Mouse (Mus musculus): ENCODE measurements at regions not wholly inside any gene's neighbourhood (a gene's known extent, or its start where the extent isn't known, plus 50 kb on each side); places are given as distances from the start of the nearest gene placed in this dataset.
A peak's percentile ranks its signal among the peaks of the same experiment; 100 is the strongest.

DNA sequence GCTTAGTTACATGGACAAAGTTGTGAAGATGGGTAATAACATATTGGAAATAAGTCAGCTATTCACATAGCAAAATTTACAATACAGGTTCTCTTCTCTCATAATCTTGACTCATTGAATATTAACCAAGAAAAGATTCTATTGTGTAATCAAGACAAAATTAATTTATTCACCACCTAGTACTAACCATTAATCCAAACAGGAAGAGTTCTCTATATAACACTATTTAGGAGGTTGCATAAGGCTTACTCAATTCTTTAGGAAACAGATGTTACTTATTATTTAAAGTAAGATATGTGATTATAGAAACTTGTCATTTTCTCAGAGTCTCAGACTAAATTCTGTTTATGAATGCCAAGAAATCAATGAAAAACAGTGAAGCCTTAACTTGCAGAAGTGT is 600.4 kb upstream of the Tusc1 start:
- no peak for DNase-seq (ENCODE audit: low spot score in 2 of 2)

DNA sequence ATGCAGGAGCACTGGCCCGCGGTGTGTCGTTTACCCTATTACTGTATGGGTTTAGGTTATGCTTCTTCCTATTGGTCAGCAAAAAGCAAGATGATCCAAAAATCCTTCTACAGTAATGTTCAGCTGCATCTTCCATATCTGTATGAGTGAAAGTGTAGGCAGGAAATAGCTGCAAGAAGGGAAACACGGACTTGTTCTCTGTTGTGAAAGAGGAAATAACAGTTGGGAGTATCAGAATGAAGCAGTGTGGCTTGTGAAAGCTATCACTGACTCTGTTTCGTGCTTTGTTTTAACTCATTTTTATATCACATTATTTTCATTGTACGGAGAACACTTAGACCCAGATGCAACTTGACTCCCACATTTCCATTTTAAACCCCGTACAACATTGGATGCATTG is 591.8 kb upstream of the Tusc1 start:
- DNase-seq (ENCODE audit: low spot score in 2 of 2), result no peak

DNA sequence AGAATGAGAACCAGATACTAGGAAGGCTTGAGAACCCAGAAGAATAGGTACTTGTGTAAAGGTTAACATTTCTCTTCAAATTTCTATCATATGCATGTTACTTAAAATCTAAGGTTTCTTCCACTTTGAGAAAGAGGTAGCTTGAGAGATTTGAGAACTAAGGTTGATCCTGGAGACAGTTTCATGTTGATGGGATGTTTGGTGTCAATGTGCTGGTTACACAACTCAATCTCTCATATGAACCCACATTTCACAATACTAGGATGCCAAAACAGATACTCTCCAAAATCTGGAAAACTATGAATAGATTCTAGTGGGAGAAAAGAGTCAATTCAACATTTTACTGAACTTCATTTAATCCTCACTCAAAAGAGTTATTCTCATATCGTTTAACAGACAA is 589.1 kb upstream of the Tusc1 start:
- DNase-seq (ENCODE audit: low spot score in 2 of 2), result no peak

DNA sequence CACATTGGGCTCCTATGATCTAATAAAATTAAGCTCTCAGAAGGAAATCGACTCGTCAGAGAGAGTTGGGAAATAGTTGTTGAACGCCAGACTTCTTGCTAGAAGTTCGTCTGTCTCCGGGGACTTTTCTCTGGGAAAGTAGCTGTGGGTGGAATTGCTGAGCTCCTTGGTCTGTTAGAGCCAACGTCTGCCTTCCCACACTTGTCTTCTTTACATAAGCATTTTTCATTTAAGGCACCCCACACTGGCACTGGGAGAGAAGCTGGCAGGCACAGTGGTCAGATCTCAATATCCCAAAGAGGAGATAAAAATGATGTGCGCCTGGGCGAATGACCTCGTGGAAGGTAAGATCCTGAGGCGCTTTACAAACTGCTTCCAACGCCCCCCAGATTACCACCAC is 551.3 kb upstream of the Tusc1 start:
- peak; percentile 31 to 57 for DNase-seq (ENCODE audit: low spot score in 2 of 2)

DNA sequence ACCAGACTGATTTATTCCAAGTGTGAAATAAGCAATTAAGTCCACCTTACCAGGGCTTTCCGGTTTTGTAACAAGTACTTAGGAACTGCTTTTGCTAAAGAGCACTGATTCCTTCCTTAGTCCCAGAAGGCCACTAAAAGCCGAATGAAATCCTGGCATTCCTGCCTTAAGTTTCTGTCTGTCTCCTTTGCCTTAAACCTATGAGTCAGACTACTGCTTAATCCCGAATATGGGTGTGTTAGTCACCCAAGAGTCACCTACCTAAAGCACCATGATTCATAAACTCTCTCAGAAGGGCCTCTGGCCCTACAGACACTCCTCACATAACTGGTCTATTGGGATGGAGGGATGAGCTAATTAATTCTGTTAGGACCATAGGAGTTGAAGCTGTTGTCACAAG is 546.0 kb upstream of the Tusc1 start:
- DNase-seq (ENCODE audit: low spot score in 2 of 2), result no peak

DNA sequence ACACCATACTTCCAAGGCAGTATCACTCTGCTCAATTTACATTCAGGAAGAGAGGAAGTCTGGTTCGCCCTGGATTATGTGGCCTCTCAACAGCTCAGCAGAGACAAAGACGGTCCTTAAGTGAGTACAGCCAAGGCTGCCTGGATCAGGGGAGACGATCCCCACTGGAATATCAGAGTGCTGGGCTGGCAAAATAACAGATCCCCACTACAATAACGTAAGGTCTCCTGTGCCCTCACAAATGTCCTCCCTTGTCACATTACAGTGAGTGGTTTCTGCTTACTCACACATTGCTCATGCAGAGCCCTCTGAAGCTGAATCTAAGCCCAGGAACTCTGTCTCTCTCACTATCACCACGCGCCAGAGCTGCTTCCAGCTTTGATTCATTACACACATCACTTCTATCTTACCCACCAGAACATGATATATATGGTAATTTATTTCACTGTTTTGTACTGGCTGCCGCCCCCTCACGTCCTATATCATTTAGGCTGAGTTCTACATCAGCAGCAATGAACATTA is 544.1 kb upstream of the Tusc1 start:
- DNase-seq (ENCODE audit: low spot score in 2 of 2), result peak; percentile 26 to 67

DNA sequence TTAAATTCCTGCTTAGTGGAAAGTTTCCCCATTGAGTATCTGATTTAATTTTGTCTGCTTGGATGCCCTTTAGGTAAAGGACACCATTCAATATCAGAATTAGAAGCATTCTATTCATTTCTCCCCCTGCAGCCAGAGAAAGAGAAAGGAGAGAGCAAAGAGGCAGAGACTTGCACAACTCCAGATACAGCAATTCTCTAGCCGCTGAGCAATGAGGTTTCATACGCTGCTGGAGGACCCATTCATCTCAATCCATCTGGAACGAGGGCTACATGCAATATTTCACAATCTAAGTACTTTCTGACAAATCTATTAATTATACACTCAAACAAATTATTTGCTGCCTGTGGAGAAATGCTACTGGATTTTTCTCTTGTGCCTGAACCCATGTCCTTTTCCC is 538.0 kb upstream of the Tusc1 start:
- no peak for DNase-seq (ENCODE audit: low spot score in 2 of 2)

DNA sequence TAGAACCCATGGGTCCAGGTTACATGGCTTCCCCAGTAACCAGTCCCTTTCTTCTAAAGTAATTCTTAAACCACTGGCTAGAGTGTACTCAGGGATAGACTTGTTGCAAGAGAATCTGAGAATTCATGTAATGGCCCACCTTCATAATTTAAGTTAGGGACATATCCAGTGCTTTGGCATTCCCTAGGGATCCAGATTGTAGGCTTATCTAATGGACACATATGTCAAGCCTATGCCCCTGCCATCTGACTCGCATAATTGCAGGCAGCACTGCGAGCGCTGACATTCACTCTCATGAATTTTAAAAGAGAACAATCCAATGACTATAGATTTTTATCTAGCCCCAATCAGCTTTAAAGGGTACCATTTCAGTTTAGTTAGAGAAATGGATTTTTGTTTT is 518.1 kb upstream of the Tusc1 start:
- DNase-seq (ENCODE audit: low spot score in 2 of 2), result no peak

DNA sequence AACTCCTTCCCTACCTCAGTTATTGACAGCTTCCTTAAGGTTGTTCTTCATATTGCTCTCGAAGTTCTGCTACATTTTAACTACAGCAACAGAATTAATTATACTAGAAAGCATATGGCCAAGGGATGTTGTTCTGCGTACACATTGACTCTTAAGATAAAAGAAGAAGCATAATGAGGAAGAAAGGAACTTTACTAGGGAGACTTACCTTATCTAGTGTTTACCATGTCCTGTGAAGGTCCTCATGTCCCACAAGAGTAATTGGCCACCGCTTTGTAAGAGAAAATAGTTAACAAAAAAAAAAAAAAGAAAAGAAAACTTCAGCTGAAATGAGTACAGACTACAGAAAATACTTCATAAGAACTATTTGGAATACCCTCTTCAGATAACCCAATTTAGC is 513.9 kb upstream of the Tusc1 start:
- no peak for DNase-seq (ENCODE audit: low spot score in 2 of 2)

DNA sequence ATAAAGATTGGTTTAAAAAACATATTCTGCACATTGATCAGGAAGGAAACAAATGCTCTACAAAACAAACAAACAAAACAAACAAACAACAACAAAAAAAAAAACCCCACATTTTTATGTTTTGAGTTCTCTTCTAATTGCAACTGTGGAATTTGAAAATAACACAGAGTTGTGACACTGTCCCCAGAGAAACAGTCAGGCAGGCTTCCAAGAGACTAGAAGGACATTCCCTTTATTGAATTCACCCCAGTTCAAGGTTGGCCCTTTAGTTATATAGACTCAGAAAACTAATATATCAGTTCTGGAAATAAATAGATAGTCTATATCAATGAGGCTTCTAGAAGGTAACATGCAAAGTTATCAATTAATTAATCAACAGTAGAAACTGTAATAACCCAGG is 495.4 kb upstream of the Tusc1 start:
- no peak for DNase-seq (ENCODE audit: low spot score in 2 of 2)

DNA sequence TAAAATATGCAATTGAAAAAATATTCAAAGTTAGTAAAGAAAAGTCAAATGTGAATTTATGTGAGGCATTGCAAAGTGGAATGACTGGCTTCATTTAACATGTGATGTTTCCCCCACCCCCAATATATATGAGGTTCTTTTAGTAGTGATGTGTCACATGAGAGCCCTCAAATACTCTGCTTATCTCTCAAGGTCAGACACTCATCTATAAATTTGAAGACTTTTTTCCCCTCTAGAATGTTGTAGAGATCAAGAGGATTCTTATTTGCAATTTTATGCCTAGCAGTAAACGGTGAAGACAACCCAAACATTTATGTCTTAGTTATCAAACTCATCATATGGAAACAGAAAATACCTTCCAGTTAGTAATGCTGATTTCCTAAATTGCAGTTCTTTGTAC is 457.8 kb upstream of the Tusc1 start:
- DNase-seq (ENCODE audit: low spot score in 2 of 2), result no peak

DNA sequence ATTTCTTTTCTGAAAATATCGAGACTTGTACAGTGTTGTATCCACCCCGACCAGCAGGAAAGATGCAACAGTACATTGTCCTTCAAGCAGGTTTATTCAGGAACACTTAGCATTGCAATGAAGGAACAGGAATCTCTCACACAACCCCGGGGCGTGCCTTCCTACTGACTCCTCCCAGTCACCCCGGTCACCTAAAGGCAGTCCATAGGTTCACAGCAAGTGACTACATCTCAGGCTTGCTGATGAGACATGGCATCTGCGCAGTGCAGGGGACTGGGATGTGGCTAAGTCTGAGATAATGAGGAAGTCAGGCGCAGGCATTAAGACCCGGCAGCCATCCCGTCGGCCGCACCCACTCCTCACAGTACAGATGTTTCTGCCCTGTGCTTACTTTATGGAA is 454.8 kb upstream of the Tusc1 start:
- DNase-seq (ENCODE audit: low spot score in 2 of 2), result no peak

DNA sequence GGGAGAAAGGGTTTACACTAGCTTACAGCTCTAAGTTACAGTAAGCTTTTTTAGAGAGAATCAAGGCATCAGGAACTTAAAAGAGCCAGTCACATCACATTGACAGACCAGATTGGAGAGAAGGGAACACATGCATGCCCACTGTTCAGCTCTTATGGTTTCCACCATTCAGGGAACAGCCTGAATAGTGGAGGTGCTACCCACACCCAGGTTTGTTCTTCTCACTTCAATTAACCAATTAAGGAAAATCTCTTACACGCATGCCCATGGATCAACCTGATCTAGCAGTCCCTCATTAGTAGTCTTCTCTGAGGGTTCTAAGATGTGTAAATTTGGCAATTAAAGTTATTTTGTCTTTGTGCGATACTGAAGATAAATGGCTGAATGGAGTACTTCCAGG is 419.2 kb upstream of the Tusc1 start:
- DNase-seq (ENCODE audit: low spot score in 2 of 2), result no peak

DNA sequence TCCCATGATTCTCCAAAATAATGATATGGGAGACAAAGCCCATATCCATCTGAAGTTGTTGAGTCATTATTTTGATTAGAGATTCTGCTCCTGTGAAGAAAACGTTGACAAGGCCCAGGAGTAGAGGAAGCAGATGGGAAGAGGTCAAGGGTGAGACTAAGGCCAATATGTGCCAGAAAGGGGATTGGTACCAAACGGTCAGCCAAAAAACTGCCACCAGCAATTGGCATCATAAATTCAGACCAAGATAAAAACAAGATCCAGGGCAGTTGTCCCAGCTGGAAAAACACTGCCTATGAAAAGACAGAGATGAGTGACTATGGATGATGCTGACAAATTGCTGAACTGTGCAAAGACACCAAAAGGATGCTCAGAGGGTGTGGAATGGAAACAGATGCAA is 411.0 kb upstream of the Tusc1 start:
- DNase-seq (ENCODE audit: low spot score in 2 of 2), result no peak

DNA sequence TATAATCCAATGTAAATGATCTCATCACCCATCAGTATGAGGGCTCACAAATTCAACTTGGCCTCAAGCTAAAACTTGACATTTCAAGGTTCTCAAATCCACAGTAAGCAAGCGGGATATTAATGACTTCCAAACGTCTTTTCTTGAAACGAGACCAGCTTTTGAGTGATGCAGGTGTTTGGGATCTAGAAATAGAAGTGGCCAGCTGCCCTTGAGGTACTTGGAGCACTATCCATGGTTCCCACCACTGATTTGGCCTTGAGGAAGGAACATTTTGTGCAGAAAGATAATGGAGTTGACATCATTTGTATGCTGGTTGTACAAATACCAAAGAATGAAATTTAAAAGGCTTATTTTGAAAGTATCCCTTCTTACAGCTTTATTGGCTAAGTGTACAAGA is 378.4 kb upstream of the Tusc1 start:
- no peak for DNase-seq (ENCODE audit: low spot score in 2 of 2)

DNA sequence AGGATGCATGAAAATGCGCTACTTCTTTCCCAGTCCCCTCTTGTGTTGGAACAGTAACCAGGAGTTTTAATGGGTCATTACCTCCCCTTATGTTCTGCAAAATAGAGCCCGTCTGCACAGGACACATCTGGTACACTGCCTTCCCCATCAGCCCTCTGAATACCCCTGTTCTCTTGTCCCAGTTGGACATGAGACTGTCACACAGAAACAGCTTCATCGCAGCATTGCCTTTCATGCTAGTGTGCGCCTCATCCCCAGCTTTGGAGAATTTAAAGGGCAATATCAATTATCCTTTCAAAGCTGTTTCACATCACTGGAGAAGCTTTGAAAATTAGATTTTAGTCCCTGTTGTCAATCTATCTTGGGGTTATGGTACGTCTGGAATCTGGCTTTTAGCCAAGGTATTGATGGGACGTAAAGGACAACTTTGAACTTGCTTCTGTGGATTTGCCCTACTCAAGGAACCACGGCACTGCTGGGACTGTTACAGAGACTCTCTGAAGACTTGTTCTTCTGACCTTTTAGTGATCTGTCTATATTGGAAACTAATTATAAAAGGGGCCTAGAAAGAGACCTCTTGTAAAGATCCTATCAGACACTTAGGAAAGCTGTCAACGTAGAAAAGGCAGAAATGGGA is 341.2 kb upstream of the Tusc1 start:
- no peak for DNase-seq (ENCODE audit: low spot score in 2 of 2)

DNA sequence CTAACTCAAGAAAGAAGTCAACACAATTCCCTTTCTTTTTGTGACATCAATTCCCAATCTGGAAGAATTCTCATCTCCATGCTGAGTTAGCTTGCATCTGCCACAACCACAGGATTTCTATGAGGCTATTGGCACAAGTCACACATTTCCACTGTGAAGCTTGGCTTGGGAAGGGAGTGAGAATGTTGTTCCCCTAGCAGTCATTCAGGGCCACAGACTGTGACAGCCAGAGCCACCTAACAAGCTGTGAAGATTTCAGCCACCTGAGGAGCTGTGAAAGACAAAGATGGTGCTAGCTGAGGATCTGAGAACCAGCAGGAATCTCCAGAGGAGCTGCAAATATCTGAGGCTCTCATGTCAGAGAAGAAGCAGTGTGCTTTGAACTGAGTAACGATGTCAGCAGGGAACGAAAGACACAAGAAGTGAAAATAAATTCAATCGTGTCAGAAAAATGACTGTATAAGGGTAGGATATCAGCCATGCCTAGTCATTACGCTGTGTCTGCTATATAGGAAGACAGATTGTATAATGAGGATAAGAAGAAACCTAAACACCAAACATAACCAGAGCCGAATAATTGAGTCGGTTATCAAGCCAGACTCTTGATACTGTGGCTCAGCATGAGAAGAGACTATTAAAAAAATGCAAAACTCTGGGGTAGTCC is 340.6 kb upstream of the Tusc1 start:
- no peak for DNase-seq (ENCODE audit: low spot score in 2 of 2)

DNA sequence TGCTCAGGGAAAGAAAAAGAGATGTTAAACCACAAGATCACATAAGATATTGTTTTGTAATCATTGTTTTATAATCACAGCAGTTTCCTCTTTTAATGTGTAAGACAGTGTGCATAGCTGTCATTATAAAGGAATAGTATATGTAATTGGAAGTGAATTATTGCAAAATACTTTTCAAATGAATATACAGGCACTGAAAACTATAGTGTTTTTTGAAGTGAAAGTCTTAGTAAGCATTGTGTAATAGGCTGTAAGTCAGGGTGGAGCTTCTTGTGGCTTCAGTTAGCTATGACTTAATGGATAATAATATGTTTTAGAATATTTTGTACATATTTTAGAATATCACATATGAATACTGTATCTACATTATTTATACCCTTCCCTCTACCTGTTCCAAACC is 333.7 kb upstream of the Tusc1 start:
- no peak for DNase-seq (ENCODE audit: low spot score in 2 of 2)

DNA sequence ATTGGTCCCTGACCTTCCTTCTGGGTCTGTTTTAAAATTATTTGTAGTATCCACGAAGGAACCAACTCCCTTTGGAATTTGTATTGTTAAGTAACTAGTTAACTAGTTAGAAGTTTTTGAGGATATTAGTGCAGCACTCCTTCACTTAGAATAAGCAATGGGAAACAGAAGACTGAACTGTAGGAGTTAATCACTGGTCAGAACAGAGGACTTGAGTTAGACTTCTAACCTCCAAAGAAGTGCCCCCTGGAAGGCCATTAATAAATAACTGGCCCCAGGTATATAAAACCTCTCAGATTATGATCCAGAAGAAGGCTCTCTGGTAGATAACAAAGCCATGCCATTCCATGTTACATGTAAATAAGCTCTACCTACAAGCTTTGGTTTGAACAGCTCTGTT is 329.0 kb upstream of the Tusc1 start:
- no peak for DNase-seq (ENCODE audit: low spot score in 2 of 2)

DNA sequence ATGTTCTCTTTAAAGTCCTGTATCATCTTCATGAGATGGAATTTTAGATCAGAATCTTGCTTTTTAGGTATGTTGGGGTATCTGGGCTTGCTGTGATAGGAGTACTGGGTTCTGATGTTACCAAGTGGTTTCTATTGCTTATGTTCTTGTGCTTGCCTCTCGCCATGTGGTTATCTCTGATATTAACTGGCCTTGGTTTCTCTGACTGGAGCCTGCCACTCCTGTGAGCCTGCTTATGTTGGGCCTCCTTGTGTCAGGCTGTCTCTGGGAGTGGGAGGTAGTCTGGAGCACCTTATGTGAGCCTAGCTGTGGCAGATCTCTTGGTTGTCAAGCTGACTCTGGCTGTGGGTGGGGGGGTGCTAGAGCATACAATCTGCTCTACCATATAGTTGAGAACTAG is 302.9 kb upstream of the Tusc1 start:
- DNase-seq (ENCODE audit: low spot score in 2 of 2), result no peak

DNA sequence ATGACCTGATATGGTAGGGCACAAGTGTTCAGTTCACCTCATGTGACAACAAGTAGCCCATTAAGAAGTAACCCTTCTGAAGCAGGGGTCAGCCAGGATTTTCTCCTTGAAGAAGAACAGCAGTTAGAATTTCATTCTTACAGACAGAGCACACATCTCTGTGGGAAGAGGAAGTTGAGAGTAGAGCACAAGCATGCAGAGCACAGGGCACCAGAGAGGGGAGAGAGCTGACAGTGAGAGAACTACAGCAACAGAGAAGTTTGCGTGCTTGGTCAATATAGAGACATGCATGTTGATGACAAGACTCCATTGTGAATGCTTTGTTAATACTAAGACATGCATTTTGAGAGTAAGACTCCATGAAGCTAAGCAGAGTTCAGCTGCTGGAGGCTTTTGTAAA is 263.2 kb upstream of the Tusc1 start:
- no peak for DNase-seq (ENCODE audit: low spot score in 2 of 2)

DNA sequence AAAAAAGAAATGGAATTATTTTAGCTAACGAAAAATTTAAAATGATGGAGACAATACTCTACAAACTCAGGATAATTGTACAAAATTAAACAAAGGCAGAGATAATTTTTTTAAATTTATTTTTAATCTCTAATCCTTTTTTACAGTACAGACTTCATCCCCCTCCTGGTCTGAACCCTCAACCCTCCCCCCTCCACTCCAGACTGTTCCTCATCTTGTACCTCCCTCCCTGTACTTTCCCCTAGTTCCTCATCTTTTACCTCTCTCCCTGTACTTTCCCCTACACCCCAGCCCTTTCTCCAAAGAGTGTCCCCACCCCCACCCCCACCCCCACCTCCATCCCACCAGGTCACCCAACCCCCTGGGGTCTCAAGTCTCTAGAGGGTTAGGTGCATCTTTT is 249.0 kb upstream of the Tusc1 start:
- DNase-seq (ENCODE audit: low spot score in 2 of 2), result no peak

DNA sequence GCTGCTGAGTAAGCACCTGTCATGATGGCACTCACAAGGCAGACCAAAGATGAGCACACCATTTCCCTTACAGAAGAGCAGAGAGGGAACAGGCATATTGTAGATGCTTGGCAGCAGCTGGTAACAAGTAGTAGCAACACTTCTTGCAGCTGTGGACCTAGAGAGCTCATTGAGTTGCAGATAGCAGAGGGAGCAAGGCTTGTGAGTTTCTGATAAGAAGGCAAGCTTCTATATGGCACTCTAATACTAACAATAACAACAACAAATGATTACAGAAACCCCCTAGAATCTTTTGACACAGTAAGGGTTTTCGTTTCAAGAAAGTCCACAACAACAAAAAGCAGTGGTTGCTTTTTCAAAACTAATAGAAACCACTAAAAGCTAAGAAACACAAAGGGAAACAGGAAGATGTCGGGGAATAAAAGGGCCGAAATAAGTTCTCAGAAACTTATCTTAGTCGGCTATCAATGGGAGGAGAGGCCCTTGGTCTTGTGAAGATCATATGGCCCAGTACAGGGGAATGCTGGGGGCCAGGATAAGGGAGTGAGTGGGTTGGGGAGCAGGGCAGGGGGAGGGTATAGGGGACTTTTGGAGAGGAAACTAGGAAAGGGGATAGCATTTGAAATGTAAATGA is 248.5 kb upstream of the Tusc1 start:
- DNase-seq (ENCODE audit: low spot score in 2 of 2), result no peak

Data from left cerebral cortex, adult 9 months (tissue).